Mouse (Mus musculus): ENCODE data around the gene Rnf212b.

DNA sequence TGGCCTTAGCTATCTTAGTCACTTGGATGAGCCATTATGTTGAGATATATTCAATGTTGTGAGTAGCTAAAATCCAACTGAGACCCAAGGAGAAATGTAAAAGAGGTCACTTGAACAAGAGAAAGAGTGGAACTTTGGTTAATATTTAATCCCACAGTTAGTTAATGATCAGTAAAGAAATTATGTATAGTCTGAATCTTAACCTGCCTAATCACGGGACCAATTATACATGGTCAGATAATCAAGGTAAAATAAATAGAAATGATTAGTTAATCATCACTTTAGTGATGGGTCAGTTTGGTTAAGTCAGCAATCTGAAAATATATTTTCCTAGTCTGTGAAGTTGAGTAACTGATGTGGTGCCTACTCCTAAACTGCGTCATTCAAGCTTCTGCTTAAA is 8.4 kb downstream of the Rnf212b start:
- no peak for TF ChIP-seq CTCF (IDR thresholded peaks at IDR 0.05; ENCODE audit: control insufficient read depth, insufficient read depth, insufficient replicate concordance, low read depth, low read length)
- TF ChIP-seq POLR2A (IDR thresholded peaks at IDR 0.05; ENCODE audit: control insufficient read depth, low read depth, low read length), result no peak
